Mouse (Mus musculus) MEL (cell line): ENCODE data around the gene D130052B06Rik. TPM values are rescaled to one million over a fixed set of nuclear protein-coding genes. Genes with fewer than 3 reads are reported as not detected.

ENCODE experiments used
- DNase-seq: peaks from one replicate; pipeline ENCODE4 v3.0.0; 2011; ENCODE audit warnings: low read depth, low spot score
- H3K27ac ChIP-seq: 2 replicates; pipeline ENCODE4 v1.5.1; 2012; ENCODE audit warnings: low read depth, mild to moderate bottlenecking, control low read depth, low read length, moderate library complexity; ENCODE audit not compliant: control insufficient read depth
- H3K27me3 ChIP-seq, 2 experiments: fragments of 150-350 bp in 1 of 2; sonication (generic) in 1 of 2; 2 replicates each; pipeline ENCODE4 v1.6.1; 2012; ENCODE audit warnings: low read length in 2 of 2, mild to moderate bottlenecking in 2 of 2, improper control_type of control experiment in 1 of 2, moderate library complexity in 1 of 2; ENCODE audit not compliant: insufficient read depth in 2 of 2, control insufficient read depth in 1 of 2
- H3K36me3 ChIP-seq, 2 experiments: 2 replicates each; pipeline ENCODE4 v1.6.1; 2012 to 2014; ENCODE audit warnings: low read length in 2 of 2, improper control_type of control experiment in 1 of 2, inconsistent platforms in 1 of 2, mild to moderate bottlenecking in 1 of 2; ENCODE audit not compliant: insufficient read depth in 2 of 2, control insufficient read depth in 1 of 2
- H3K4me1 ChIP-seq, 2 experiments: fragments of 150-350 bp in 1 of 2; sonication (generic) in 1 of 2; 2 replicates each; pipeline ENCODE4 v1.6.1; 2012; ENCODE audit warnings: low read length in 2 of 2, improper control_type of control experiment in 1 of 2, mild to moderate bottlenecking in 1 of 2; ENCODE audit not compliant: insufficient read depth in 2 of 2, control insufficient read depth in 1 of 2
- H3K4me3 ChIP-seq, 2 experiments: fragments of 150-350 bp in 1 of 2; sonication (generic) in 1 of 2; 2 replicates each; pipeline ENCODE4 v1.5.1; 2012; ENCODE audit warnings: low read depth in 2 of 2, low read length in 2 of 2, mild to moderate bottlenecking in 2 of 2, moderate library complexity in 2 of 2, control low read depth in 1 of 2, improper control_type of control experiment in 1 of 2; ENCODE audit not compliant: control insufficient read depth in 1 of 2, insufficient read depth in 1 of 2
- H3K79me2 ChIP-seq: 2 replicates; pipeline ENCODE4 v1.6.1; 2012; ENCODE audit warnings: mild to moderate bottlenecking, low read length, moderate library complexity; ENCODE audit not compliant: control insufficient read depth, poor library complexity, insufficient read depth
- H3K9ac ChIP-seq: 2 replicates; pipeline ENCODE4 v1.6.1; 2012; ENCODE audit warnings: low read depth, mild to moderate bottlenecking, control low read depth, low read length, moderate library complexity; ENCODE audit not compliant: control insufficient read depth, poor library complexity, severe bottlenecking
- H3K9me3 ChIP-seq: fragments of 150-350 bp; sonication (generic); replicated peaks from 2 replicates; pipeline ENCODE4 v1.6.1; 2012; ENCODE audit warnings: mild to moderate bottlenecking, low read length, improper control_type of control experiment, moderate library complexity; ENCODE audit not compliant: insufficient read depth
- BHLHE40 ChIP-seq: IDR thresholded peaks from 2 replicates; pipeline ENCODE4 v1.6.1; 2012; ENCODE audit warnings: low read depth, mild to moderate bottlenecking, inconsistent platforms, low read length, improper control_type of control experiment, borderline replicate concordance
- CHD1 ChIP-seq: IDR thresholded peaks from 2 replicates; pipeline ENCODE4 v1.6.1; 2012; ENCODE audit warnings: low read depth, mild to moderate bottlenecking, inconsistent platforms, low read length, improper control_type of control experiment
- CTCF ChIP-seq, 3 experiments: IDR thresholded peaks in 2 of 3; conservative IDR thresholded peaks in 1 of 3; 2 replicates each; pipeline ENCODE4 v1.5.1; 2011 to 2012; ENCODE audit warnings: low read length in 3 of 3, low read depth in 2 of 3, mild to moderate bottlenecking in 2 of 3, improper control_type of control experiment in 1 of 3, inconsistent platforms in 1 of 3, mixed read lengths in 1 of 3, moderate library complexity in 1 of 3; ENCODE audit not compliant: control insufficient read depth in 1 of 3, insufficient read depth in 1 of 3, poor library complexity in 1 of 3, severe bottlenecking in 1 of 3
- ELF1 ChIP-seq: IDR thresholded peaks from 2 replicates; pipeline ENCODE4 v1.6.1; 2014; ENCODE audit warnings: low read depth, mild to moderate bottlenecking, inconsistent platforms, low read length, improper control_type of control experiment, moderate library complexity
- ETS1 ChIP-seq: IDR thresholded peaks from 2 replicates; pipeline ENCODE4 v1.6.1; 2012; ENCODE audit warnings: low read depth, mild to moderate bottlenecking, inconsistent platforms, low read length, improper control_type of control experiment, moderate library complexity
- GABPA ChIP-seq: IDR thresholded peaks from 2 replicates; pipeline ENCODE4 v1.6.1; 2012; ENCODE audit warnings: low read depth, mild to moderate bottlenecking, inconsistent platforms, low read length, improper control_type of control experiment, moderate library complexity
- GATA1 ChIP-seq: IDR thresholded peaks from 2 replicates; pipeline ENCODE4 v1.6.1; 2011; ENCODE audit warnings: low read depth, low read length, improper control_type of control experiment
- JUND ChIP-seq: IDR thresholded peaks from 2 replicates; pipeline ENCODE4 v1.6.1; 2011; ENCODE audit warnings: low read depth, mild to moderate bottlenecking, improper control_type of control experiment, low read length
- KAT2A ChIP-seq: conservative IDR thresholded peaks from 2 replicates; pipeline ENCODE4 v1.6.1; 2012; ENCODE audit warnings: low read depth, low read length, improper control_type of control experiment, inconsistent platforms
- MAFK ChIP-seq: IDR thresholded peaks from 2 replicates; pipeline ENCODE4 v1.6.1; 2011; ENCODE audit warnings: low read depth, mild to moderate bottlenecking, low read length, improper control_type of control experiment, borderline replicate concordance
- MEF2A ChIP-seq: IDR thresholded peaks from 2 replicates; pipeline ENCODE4 v1.6.1; 2014; ENCODE audit warnings: low read depth, mild to moderate bottlenecking, inconsistent platforms, low read length, improper control_type of control experiment; ENCODE audit not compliant: poor library complexity, insufficient replicate concordance, severe bottlenecking; ENCODE audit errors: extremely low read depth
- MXI1 ChIP-seq: IDR thresholded peaks from 2 replicates; pipeline ENCODE4 v1.6.1; 2011; ENCODE audit warnings: mild to moderate bottlenecking, low read depth, low read length, improper control_type of control experiment
- MYB ChIP-seq: IDR thresholded peaks from 2 replicates; pipeline ENCODE4 v1.6.1; 2011; ENCODE audit warnings: mild to moderate bottlenecking, low read depth, low read length, improper control_type of control experiment
- MYC ChIP-seq: IDR thresholded peaks from 2 replicates; pipeline ENCODE4 v1.6.1; 2011; ENCODE audit warnings: low read depth, mild to moderate bottlenecking, low read length, improper control_type of control experiment, moderate library complexity
- POLR2A ChIP-seq, 2 experiments: IDR thresholded peaks; 2 replicates each; pipeline ENCODE4 v1.6.1; 2011 to 2012; ENCODE audit warnings: low read length in 2 of 2, mild to moderate bottlenecking in 2 of 2, control low read depth in 1 of 2, improper control_type of control experiment in 1 of 2, low read depth in 1 of 2, moderate library complexity in 1 of 2; ENCODE audit not compliant: control insufficient read depth in 1 of 2, insufficient read depth in 1 of 2, poor library complexity in 1 of 2
- RCOR1 ChIP-seq: IDR thresholded peaks from 2 replicates; pipeline ENCODE4 v1.6.1; 2012; ENCODE audit warnings: low read depth, mild to moderate bottlenecking, inconsistent platforms, low read length, improper control_type of control experiment
- SMC3 ChIP-seq: IDR thresholded peaks from 2 replicates; pipeline ENCODE4 v1.6.1; 2011; ENCODE audit warnings: low read depth, low read length, improper control_type of control experiment
- TAL1 ChIP-seq: IDR thresholded peaks from 2 replicates; pipeline ENCODE4 v1.6.1; 2012; ENCODE audit warnings: mild to moderate bottlenecking, inconsistent platforms, low read length, moderate library complexity, mixed read lengths
- TCF12 ChIP-seq: IDR thresholded peaks from 2 replicates; pipeline ENCODE4 v1.6.1; 2014; ENCODE audit warnings: low read depth, mild to moderate bottlenecking, inconsistent platforms, low read length, improper control_type of control experiment, moderate library complexity
- UBTF ChIP-seq: IDR thresholded peaks from 2 replicates; pipeline ENCODE4 v1.6.1; 2012; ENCODE audit warnings: low read depth, mild to moderate bottlenecking, inconsistent platforms, low read length, improper control_type of control experiment, moderate library complexity, borderline replicate concordance; ENCODE audit not compliant: insufficient read depth
- USF1 ChIP-seq: IDR thresholded peaks from 2 replicates; pipeline ENCODE4 v1.6.1; 2014; ENCODE audit warnings: low read depth, mild to moderate bottlenecking, inconsistent platforms, low read length, improper control_type of control experiment, moderate library complexity
- USF2 ChIP-seq, 2 experiments: IDR thresholded peaks; 2 replicates each; pipeline ENCODE4 v1.6.1; 2011 to 2012; ENCODE audit warnings: improper control_type of control experiment in 2 of 2, low read length in 2 of 2, borderline replicate concordance in 1 of 2, inconsistent platforms in 1 of 2, low read depth in 1 of 2, mild to moderate bottlenecking in 1 of 2; ENCODE audit not compliant: insufficient read depth in 1 of 2
- polyA plus RNA-seq, 2 experiments: library from polyadenylated mRNA; stranded (reverse) in 1 of 2; unstranded in 1 of 2; fragments of >175 nt in 1 of 2; fragments of >200 nt in 1 of 2; gene quantifications; 2 replicates each; pipeline versions ENCODE4 v1.2.1 to v1.2.4; 2012; ENCODE audit warnings: low replicate concordance in 2 of 2, low read depth in 1 of 2; ENCODE audit not compliant: insufficient read length in 2 of 2, insufficient read depth in 1 of 2, missing spikeins in 1 of 2
- total RNA-seq: library from RNA; depleted of rRNA; stranded (reverse); fragments of 300-350 nt; gene quantifications from 2 replicates; pipeline ENCODE4 v1.2.3, GENCODE M21; 2012

Gene D130052B06Rik
- total and polyA plus RNA-seq, 3 experiments, result not detected

GRCm38 (mm10) chr11:33668376-33668775 is 69.3 kb downstream of the D130052B06Rik start:
- Histone ChIP-seq H3K36me3 (no peaks in the 10 kb centered on the region), H3K27ac (no peak overlapping the region), H3K9me3 (no peaks in the 10 kb centered on the region), H3K4me3 (no peak overlapping the region), H3K79me2 (no peaks in the 10 kb centered on the region), H3K4me1 (no peaks in the 10 kb centered on the region), H3K9ac (no peak overlapping the region), H3K27me3 (peaks cover 0 to 2% of the 10 kb centered on the region in 2 experiments; a peak in 1 of 4 replicates)
- no peak for TF ChIP-seq USF1
- no peak for TF ChIP-seq UBTF
- TF ChIP-seq MEF2A, result no peak
- TF ChIP-seq BHLHE40, result no peak
- no peak for TF ChIP-seq MYC
- DNase-seq, result no peak

- peaks cover 0 to 2% of the 10 kb centered on the region in 2 experiments; a peak in 1 of 4 replicates for H3K27me3 ChIP-seq
- H3K4me3 ChIP-seq, result no peak overlapping the region
- no peaks in the 10 kb centered on the region for H3K9me3 ChIP-seq
- TF ChIP-seq TAL1, result no peak
- no peak for TF ChIP-seq GATA1
- no peak for TF ChIP-seq MXI1
- no peak for TF ChIP-seq USF2 (IDR thresholded peaks at IDR 0.05; ENCODE audit: borderline replicate concordance in 1 of 2, insufficient read depth in 1 of 2, low read depth in 1 of 2, low read length in 2 of 2)
- no peak for TF ChIP-seq GABPA
- no peak for TF ChIP-seq KAT2A
- no peak for TF ChIP-seq UBTF
- no peak for TF ChIP-seq TCF12
- no peak for TF ChIP-seq RCOR1
- TF ChIP-seq POLR2A (IDR thresholded peaks at IDR 0.05; ENCODE audit: control insufficient read depth in 1 of 2, insufficient read depth in 1 of 2, low read depth in 1 of 2, low read length in 2 of 2, poor library complexity in 1 of 2), result no peak
- no peak for TF ChIP-seq JUND
- TF ChIP-seq SMC3, result no peak
- TF ChIP-seq ELF1, result no peak
- TF ChIP-seq BHLHE40, result no peak
- no peak for TF ChIP-seq CTCF (IDR thresholded peaks at IDR 0.05 in 2 of 3, conservative IDR thresholded peaks at IDR 0.05 in 1 of 3; ENCODE audit: control insufficient read depth in 1 of 3, insufficient read depth in 1 of 3, low read depth in 2 of 3, low read length in 3 of 3, poor library complexity in 1 of 3, severe bottlenecking in 1 of 3)
- no peak for TF ChIP-seq CHD1
- TF ChIP-seq MYB, result no peak
- TF ChIP-seq ETS1, result no peak
- no peak for TF ChIP-seq MAFK
- H3K79me2 ChIP-seq, result no peaks in the 10 kb centered on the region
- H3K4me1 ChIP-seq, result no peaks in the 10 kb centered on the region
- no peaks in the 10 kb centered on the region for H3K36me3 ChIP-seq
- no peak overlapping the region for H3K27ac ChIP-seq
- no peak for DNase-seq
- no peak overlapping the region for H3K9ac ChIP-seq
Measured at GRCm38 (mm10) chr11:33670105-33670965, 71.2 kb downstream of the D130052B06Rik start.
